13 mouse cellular contexts compared by ENCODE assay signal in genomic region chr1:106176791-106177190, GRCm38 (mm10). TPM values are rescaled to one million over a fixed set of nuclear protein-coding genes. Genes with fewer than 3 reads are reported as not detected.
DNase-seq lines count a peak whose midpoint lies in the region; ATAC-seq lines count a peak whose summit lies in the region.
"Had no signal": no experiment of that assay in that cellular context is flagged by ENCODE, and none has a peak within 500 bp of the region (broad histone marks: within the 10 kb centered on the region; RNA-seq: fewer than 3 reads in every experiment).

No protein-coding gene starts in this region.

- intact Hi-C loops in heart, postnatal 14 days (cut with DNase I) = loop anchor here (10.0 kb wide), 1 partner anchor 182 kb away; the partner anchor contains the start of gene Zcchc2

- no peak overlapping the region for H3K9ac ChIP-seq in heart, embryonic 12.5 days
- H3K9ac ChIP-seq in forebrain, embryonic 15.5 days (replicated peaks) = peak overlapping the region; percentile 24; the same call in 1 of the 2 replicates
- H3K9ac ChIP-seq in midbrain, embryonic 12.5 days (replicated peaks) = no peak overlapping the region
- H3K9ac ChIP-seq: liver, embryonic 13.5 days had no signal

- no peaks in the 10 kb centered on the region for H3K27me3 ChIP-seq in heart, embryonic 12.5 days (replicated peaks)
- no peaks in the 10 kb centered on the region for H3K27me3 ChIP-seq in forebrain, embryonic 15.5 days
- no peaks in the 10 kb centered on the region for H3K27me3 ChIP-seq in midbrain, embryonic 12.5 days

- H3K36me3 ChIP-seq in heart, embryonic 12.5 days = no peaks in the 10 kb centered on the region
- no peaks in the 10 kb centered on the region for H3K36me3 ChIP-seq in forebrain, embryonic 15.5 days
- no peaks in the 10 kb centered on the region for H3K36me3 ChIP-seq in midbrain, embryonic 12.5 days
- H3K36me3 ChIP-seq: liver, embryonic 13.5 days had no signal

- H3K4me1 ChIP-seq in heart, embryonic 12.5 days (replicated peaks) = peaks cover 16% of the 10 kb centered on the region
- peaks cover 44% of the 10 kb centered on the region for H3K4me1 ChIP-seq in forebrain, embryonic 15.5 days
- peaks cover 36% of the 10 kb centered on the region for H3K4me1 ChIP-seq in midbrain, embryonic 12.5 days

- H3K27ac ChIP-seq in heart, embryonic 12.5 days (ENCODE audit: poor library complexity, severe bottlenecking) = no peak overlapping the region
- H3K27ac ChIP-seq in forebrain, embryonic 15.5 days (replicated peaks) = no peak overlapping the region
- H3K27ac ChIP-seq in midbrain, embryonic 12.5 days (replicated peaks) = no peak overlapping the region
- H3K27ac ChIP-seq: liver, embryonic 13.5 days had no signal

- DNase-seq in heart, postnatal 14 days = no peak
- peak; percentile 19 for DNase-seq in A20 (ENCODE audit: low read depth, low spot score)
- DNase-seq in right cerebral cortex, adult 18-20 months = no peak
- no peak for DNase-seq in layer of hippocampus, adult 11-12 months (ENCODE audit: low spot score)
- no peak for DNase-seq in frontal cortex, postnatal 25 days (ENCODE audit: low spot score in 2 of 2)
- DNase-seq: gastrocnemius, postnatal 25 days; kidney, postnatal 4 days; liver, embryonic 13.5 days; thymus, postnatal 4 days had no signal

- 45% methylated on average over 1 of the region's 1 CpGs for WGBS in heart, embryonic 12.5 days
- 6% methylated on average over 1 of the region's 1 CpGs for WGBS in forebrain, embryonic 15.5 days
- WGBS in midbrain, embryonic 12.5 days = 11% methylated on average over 1 of the region's 1 CpGs

- H3K9me3 ChIP-seq in heart, embryonic 12.5 days (replicated peaks) = no peaks in the 10 kb centered on the region
- no peaks in the 10 kb centered on the region for H3K9me3 ChIP-seq in forebrain, embryonic 15.5 days
- H3K9me3 ChIP-seq in midbrain, embryonic 12.5 days = no peaks in the 10 kb centered on the region
- H3K9me3 ChIP-seq: liver, embryonic 13.5 days had no signal

- no peak overlapping the region for H3K4me3 ChIP-seq in heart, embryonic 12.5 days
- H3K4me3 ChIP-seq in forebrain, embryonic 15.5 days = 0 out of 2 replicates have a peak overlapping the region, but pooled peaks have one; percentile 3
- H3K4me3 ChIP-seq in midbrain, embryonic 12.5 days = no peak overlapping the region
- H3K4me3 ChIP-seq: liver, embryonic 13.5 days; myocyte had no signal

- no peak for ATAC-seq in heart, embryonic 12.5 days (ENCODE audit: insufficient number of reproducible peaks, low FRiP score)
- no peak for ATAC-seq in forebrain, embryonic 15.5 days (replicated peaks)
- ATAC-seq in midbrain, embryonic 12.5 days (ENCODE audit: low FRiP score, low read depth) = no peak

- 0 out of 2 replicates have a peak overlapping the region, but pooled peaks have one; percentile 16 for H3K4me2 ChIP-seq in heart, embryonic 12.5 days
- peak overlapping the region; percentile 30; the same call in 1 of the 2 replicates for H3K4me2 ChIP-seq in forebrain, embryonic 15.5 days (replicated peaks)
- H3K4me2 ChIP-seq in midbrain, embryonic 12.5 days (replicated peaks) = peak overlapping the region; percentile 31; the same call in 1 of the 2 replicates
- H3K4me2 ChIP-seq: liver, embryonic 13.5 days had no signal

RNA-seq across cellular contexts. Expression of gene Phlpp1, which starts 5.2 kb away (rescaled TPM):
- polyA plus RNA-seq in heart, embryonic 12.5 days (2016; fragmentation: Nextera tagmentation; extraction: Ambion mirVana) = 4.4 and 4.8 TPM in 2 replicates
- total RNA-seq in heart, postnatal 14 days (2021) = 10 to 100 TPM; 19.7 TPM
- polyA plus RNA-seq in forebrain, embryonic 15.5 days (2015; fragmentation: Nextera tagmentation; extraction: Ambion mirVana) = 8.0 and 8.2 TPM in 2 replicates
- 8.2 and 8.6 TPM in 2 replicates for polyA plus RNA-seq in midbrain, embryonic 12.5 days (2016; fragmentation: Nextera tagmentation; extraction: Ambion mirVana)
